Mouse (Mus musculus) layer of hippocampus, adult 9-11 months (tissue): ENCODE measurements around the gene Ublcp1.

Experiments
- DNase-seq: peaks from one replicate; pipeline ENCODE4 v3.0.0; 2022

Gene Ublcp1

GRCm38 (mm10) chr11:44413371-44413770 lies 56.9 kb downstream of the Ublcp1 start:
- DNase-seq = no peak

GRCm38 (mm10) chr11:44412276-44412675 lies 58.0 kb downstream of the Ublcp1 start:
- DNase-seq = no peak

- no peak for DNase-seq
Observed at GRCm38 (mm10) chr11:44410413-44410812, 59.9 kb downstream of the Ublcp1 start.

GRCm38 (mm10) chr11:44408626-44409025 lies 61.7 kb downstream of the Ublcp1 start:
- DNase-seq = no peak

- DNase-seq = no peak
Observed at GRCm38 (mm10) chr11:44406457-44406856, 63.8 kb downstream of the Ublcp1 start.

- no peak for DNase-seq
Observed at GRCm38 (mm10) chr11:44405961-44406360, 64.3 kb downstream of the Ublcp1 start.

GRCm38 (mm10) chr11:44405113-44405512 lies 65.2 kb downstream of the Ublcp1 start:
- no peak for DNase-seq
